Mouse (Mus musculus) small intestine, adult 2 months (tissue): ENCODE data around the gene Dclre1a. TPM values are rescaled to one million over a fixed set of nuclear protein-coding genes. Genes with fewer than 3 reads are reported as not detected.

Experiments used
- H3K27ac ChIP-seq: fragments of 200-500 bp; 2 replicates; pipeline ENCODE4 v1.5.1; 2012; ENCODE audit warnings: low read depth, low read length, control low read depth, inconsistent platforms; ENCODE audit not compliant: insufficient read depth
- H3K27me3 ChIP-seq: fragments of 200-500 bp; 2 replicates; pipeline ENCODE4 v1.6.1; 2012; ENCODE audit warnings: mild to moderate bottlenecking, moderate library complexity, low read length, inconsistent platforms; ENCODE audit not compliant: control insufficient read depth, insufficient read depth
- H3K36me3 ChIP-seq: fragments of 200-500 bp; 2 replicates; pipeline ENCODE4 v1.6.1; 2012; ENCODE audit warnings: mild to moderate bottlenecking, low read length, control low read depth, inconsistent platforms; ENCODE audit not compliant: control insufficient read depth, insufficient read depth
- H3K4me1 ChIP-seq: fragments of 200-500 bp; 2 replicates; pipeline ENCODE4 v1.6.1; 2012; ENCODE audit warnings: low read length, inconsistent platforms, mixed read lengths; ENCODE audit not compliant: control insufficient read depth, insufficient read depth, insufficient read length
- H3K4me3 ChIP-seq: fragments of 200-500 bp; 2 replicates; pipeline ENCODE4 v1.5.1; 2012; ENCODE audit warnings: low read depth, mild to moderate bottlenecking, control low read depth, inconsistent platforms, low read length, moderate library complexity
- CTCF ChIP-seq: fragments of 200-500 bp; IDR thresholded peaks from 2 replicates; pipeline ENCODE4 v1.5.1; 2012; ENCODE audit warnings: low read depth, mild to moderate bottlenecking, control low read depth, inconsistent platforms, low read length, moderate library complexity, mixed read lengths; ENCODE audit not compliant: insufficient replicate concordance, insufficient read length; ENCODE audit errors: extremely low read depth
- POLR2A ChIP-seq: fragments of 200-500 bp; IDR thresholded peaks from 2 replicates; pipeline ENCODE4 v1.6.1; 2012; ENCODE audit warnings: low read depth, mild to moderate bottlenecking, control low read depth, inconsistent platforms, low read length, moderate library complexity
- WGBS: fragments of 180-500 bp; shearing (Covaris S2); methylation state at CpG from one replicate; pipeline ENCODE4 v1.1.7; 2018; 5-methylcytosine and 5-hydroxymethylcytosine counted together
- polyA plus RNA-seq: library from polyadenylated mRNA; depleted of rRNA; stranded (reverse); fragments of >200 nt; gene quantifications from 2 replicates; pipeline ENCODE4 v1.2.3, GENCODE M21; 2012

Dclre1a gene
- polyA plus RNA-seq, 1 experiment, result 2.6 TPM

- 70% methylated on average over 8 of the region's 8 CpGs for WGBS
- TF ChIP-seq POLR2A, result no peak
- no peak for TF ChIP-seq CTCF
- H3K27me3 ChIP-seq, result no peaks in the 10 kb centered on the region
Measured at GRCm38 (mm10) chr19:56570781-56571180, 22.8 kb upstream of the Dclre1a start.

GRCm38 (mm10) chr19:56566940-56567339 lies 18.9 kb upstream of the Dclre1a start:
- Histone ChIP-seq H3K4me3 (no peak overlapping the region), H3K27ac (no peak overlapping the region), H3K27me3 (no peaks in the 10 kb centered on the region), H3K36me3 (peaks cover 13% of the 10 kb centered on the region), H3K4me1 (peaks cover 10% of the 10 kb centered on the region; the same call in 1 of the 2 replicates)
- 83% methylated on average over 6 of the region's 6 CpGs for WGBS
- TF ChIP-seq POLR2A (no peak), CTCF (no peak)

More at GRCm38 (mm10) chr19:56570781-56571180, 22.8 kb upstream of the Dclre1a start:
- Histone ChIP-seq H3K27ac (no peak overlapping the region), H3K4me3 (no peak overlapping the region), H3K4me1 (no peaks in the 10 kb centered on the region), H3K36me3 (peaks cover 19% of the 10 kb centered on the region)

- peaks cover 18% of the 10 kb centered on the region for H3K4me1 ChIP-seq
- 10% methylated on average over 4 of the region's 4 CpGs for WGBS
Measured at GRCm38 (mm10) chr19:56566041-56566440, 18.0 kb upstream of the Dclre1a start.

GRCm38 (mm10) chr19:56565358-56565757 lies 17.3 kb upstream of the Dclre1a start:
- no peak overlapping the region for H3K27ac ChIP-seq
- 51% methylated on average over 6 of the region's 6 CpGs for WGBS
- H3K36me3 ChIP-seq, result peaks cover 4% of the 10 kb centered on the region; the same call in 1 of the 2 replicates
- H3K4me3 ChIP-seq, result no peak overlapping the region
- no peaks in the 10 kb centered on the region for H3K27me3 ChIP-seq
- TF ChIP-seq POLR2A, result no peak
- peak; percentile 46; the same call in 1 of the 2 replicates for TF ChIP-seq CTCF
- peaks cover 18% of the 10 kb centered on the region for H3K4me1 ChIP-seq

More at GRCm38 (mm10) chr19:56566041-56566440, 18.0 kb upstream of the Dclre1a start:
- Histone ChIP-seq H3K27me3 (no peaks in the 10 kb centered on the region), H3K27ac (no peak overlapping the region), H3K4me3 (no peak overlapping the region), H3K36me3 (peaks cover 10% of the 10 kb centered on the region; the same call in 1 of the 2 replicates)
- no peak for TF ChIP-seq POLR2A
- TF ChIP-seq CTCF, result no peak

GRCm38 (mm10) chr19:56563469-56563868 lies 15.4 kb upstream of the Dclre1a start:
- TF ChIP-seq POLR2A (no peak), CTCF (no peak)
- 83% methylated on average over 3 of the region's 3 CpGs for WGBS
- Histone ChIP-seq H3K36me3 (0 out of 2 replicates have a peak, but pooled peaks cover 3% of the 10 kb centered on the region), H3K4me1 (peaks cover 26% of the 10 kb centered on the region), H3K4me3 (no peak overlapping the region), H3K27ac (no peak overlapping the region), H3K27me3 (no peaks in the 10 kb centered on the region)

- Histone ChIP-seq H3K36me3 (0 out of 2 replicates have a peak, but pooled peaks cover 3% of the 10 kb centered on the region), H3K27me3 (no peaks in the 10 kb centered on the region), H3K4me1 (peaks cover 30% of the 10 kb centered on the region), H3K4me3 (no peak overlapping the region), H3K27ac (peak overlapping the region; percentile 93)
- WGBS, result 43% methylated on average over 9 of the region's 9 CpGs
- no peak for TF ChIP-seq CTCF
- TF ChIP-seq POLR2A, result no peak
Measured at GRCm38 (mm10) chr19:56562433-56563138, 14.6 kb upstream of the Dclre1a start.

GRCm38 (mm10) chr19:56555972-56556371 lies 8.0 kb upstream of the Dclre1a start:
- H3K27ac ChIP-seq, result no peak overlapping the region
- no peak overlapping the region for H3K4me3 ChIP-seq
- H3K27me3 ChIP-seq, result no peaks in the 10 kb centered on the region
- WGBS, result 35% methylated on average over 5 of the region's 5 CpGs
- H3K36me3 ChIP-seq, result peaks cover 21% of the 10 kb centered on the region
- peaks cover 17% of the 10 kb centered on the region for H3K4me1 ChIP-seq
- TF ChIP-seq POLR2A (no peak), CTCF (no peak)
